Mouse (Mus musculus) gonadal fat pad, adult 2 months (tissue): ENCODE results near the gene Parp11. TPM values are rescaled to one million over a fixed set of nuclear protein-coding genes. Genes with fewer than 3 reads are reported as not detected.

Source experiments
- DNase-seq: peaks from one replicate; pipeline ENCODE4 v3.0.0-alpha.2; 2012; ENCODE audit warnings: low read depth
- polyA plus RNA-seq: library from polyadenylated mRNA; depleted of rRNA; stranded (reverse); fragments of >200 nt; gene quantifications from 2 replicates; pipeline ENCODE4 v1.2.3, GENCODE M21; 2012

Parp11 gene
- polyA plus RNA-seq, 1 experiment, result 13.3 TPM

DNA sequence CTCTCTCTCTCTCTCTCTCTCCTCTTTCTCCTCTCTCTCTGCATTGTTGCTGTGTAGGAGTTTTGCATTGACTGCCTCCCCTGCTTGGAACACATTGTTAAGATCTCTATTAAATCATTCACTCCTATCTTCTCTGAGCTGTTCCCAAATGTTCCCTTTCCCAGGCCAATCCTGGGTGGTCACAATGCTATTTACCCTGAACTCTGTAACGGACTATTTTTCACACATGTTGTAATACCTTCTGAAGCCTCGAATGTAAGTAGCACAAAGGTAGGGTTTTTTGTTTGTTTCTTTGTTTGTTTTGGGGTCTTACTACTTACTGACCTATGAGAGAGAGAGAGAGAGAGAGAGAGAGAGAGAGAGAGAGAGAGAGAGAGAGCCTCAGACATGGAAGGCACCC lies 2.2 kb downstream of the Parp11 start:
- DNase-seq, result no peak

DNA sequence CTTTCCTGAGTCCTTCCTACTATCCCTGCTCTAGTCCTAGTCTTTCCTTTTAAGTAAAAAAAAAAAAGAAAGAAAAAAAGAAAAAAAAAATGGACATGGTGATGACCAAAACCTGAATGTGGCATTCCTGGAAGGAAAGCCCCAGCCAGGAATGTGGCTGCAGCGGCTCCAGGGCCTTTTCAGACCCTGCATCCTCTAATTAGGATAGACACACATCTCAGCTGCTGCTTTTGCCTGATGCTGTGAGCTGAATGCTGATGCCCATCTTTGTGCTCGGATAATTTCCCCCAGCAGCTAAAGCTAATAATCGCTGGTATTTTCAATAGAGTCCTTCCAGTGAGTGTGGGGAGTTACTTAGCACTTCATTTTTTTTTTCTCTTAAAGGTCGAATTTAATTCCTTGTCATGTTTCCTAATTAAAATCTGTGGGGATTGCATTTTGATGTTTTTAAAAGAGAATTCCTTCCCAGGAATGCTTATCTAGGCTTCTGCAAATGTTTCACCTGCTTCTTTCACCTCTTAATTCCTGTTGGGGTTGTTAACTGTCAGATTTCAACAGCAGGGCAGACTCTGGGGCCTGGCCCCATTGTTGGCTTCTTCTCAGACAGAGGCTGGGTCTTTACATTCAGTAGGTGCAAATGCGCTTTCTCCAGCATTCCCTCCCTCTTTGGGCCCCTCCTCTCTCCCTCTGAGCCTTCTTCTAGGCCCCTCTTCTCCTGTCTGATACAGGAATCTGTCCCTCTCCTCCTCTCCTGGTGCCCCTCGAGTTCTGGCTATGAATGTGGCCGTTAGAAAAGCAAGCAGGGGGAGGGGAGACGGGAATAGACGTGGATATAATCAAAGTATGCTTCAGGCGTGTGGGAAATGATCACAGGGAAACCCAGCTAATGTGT lies 3.1 kb downstream of the Parp11 start:
- no peak for DNase-seq

DNA sequence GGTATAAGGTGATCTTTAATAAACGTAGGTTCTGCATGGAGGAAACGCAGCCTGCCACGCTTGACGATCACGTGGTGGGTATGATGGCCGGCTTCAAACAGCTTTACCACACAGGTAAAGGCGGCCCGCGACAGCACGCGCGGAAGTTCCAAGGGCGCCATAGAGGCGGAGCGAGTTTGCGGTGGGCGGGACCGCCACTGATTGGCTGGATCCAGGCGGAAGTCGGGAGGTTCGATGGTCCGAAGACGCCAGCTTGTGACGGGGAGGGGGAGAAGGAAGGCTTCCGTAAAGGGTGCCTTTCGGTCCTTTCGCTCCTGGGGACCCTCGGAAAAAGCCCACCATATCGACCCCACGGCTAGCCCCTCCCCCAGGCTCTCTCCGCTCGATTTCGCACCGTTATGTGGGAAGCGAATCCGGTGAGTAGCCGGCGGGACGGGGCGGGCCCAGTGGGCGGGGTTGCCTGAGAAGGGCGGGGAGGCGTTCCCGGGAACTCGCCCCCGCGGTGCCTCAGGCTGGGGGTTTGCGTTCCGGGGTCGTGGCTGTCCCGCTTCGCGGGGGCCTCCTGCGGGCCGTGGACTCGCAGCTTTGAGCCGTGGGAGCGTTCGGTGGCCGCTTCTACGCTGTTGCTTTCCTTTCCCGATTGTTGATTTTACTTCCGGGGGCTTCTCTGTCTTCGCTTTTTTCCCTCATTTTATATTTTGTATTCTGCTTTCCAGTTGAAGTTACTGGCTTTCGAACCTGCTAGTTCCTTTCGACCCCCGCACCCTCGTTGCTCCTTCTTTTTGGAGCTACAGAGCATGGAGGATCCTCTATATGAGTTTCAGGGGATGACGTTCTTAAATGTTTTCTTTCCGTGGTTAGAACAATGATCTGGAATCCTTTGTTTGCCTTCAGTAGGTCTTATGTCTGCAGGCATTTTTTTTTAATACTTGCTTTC lies 7.0 kb downstream of the Parp11 start:
- DNase-seq, result no peak

DNA sequence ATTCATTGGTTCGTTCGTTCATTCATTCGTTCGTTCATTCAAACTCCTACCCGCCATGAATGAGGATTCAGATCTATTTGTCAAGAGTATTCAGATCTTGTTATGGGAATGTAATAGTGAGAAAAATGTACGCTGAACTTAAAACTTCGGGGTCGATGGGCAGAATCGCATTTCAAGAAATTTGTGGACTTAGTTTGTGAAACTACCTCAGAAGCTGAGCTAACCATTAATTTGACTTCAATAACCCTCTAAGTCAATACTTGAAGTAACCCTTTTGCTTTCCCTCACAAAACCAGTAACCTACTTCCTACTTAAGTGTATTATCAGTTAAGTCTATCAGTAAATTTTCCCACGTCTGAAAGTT lies 7.7 kb downstream of the Parp11 start:
- DNase-seq, result no peak

DNA sequence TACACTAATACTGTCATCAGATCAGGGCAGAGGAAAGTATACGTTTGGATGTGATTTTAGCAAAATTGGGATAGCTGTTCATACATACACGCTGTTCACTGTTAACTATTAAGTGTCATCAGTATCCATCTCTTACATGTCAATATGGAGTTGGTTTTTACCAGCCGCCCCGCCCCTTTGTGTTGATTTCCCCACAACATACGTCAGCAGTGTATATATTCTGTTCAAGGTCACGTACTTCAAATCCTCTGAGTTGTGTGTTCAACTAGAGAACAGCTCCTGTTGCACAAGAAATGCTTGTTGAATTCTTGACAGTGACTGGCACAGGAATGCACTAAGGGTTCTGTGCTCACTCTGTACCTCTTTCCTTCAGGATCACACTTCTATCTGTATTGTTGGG lies 8.2 kb downstream of the Parp11 start:
- DNase-seq, result no peak

DNA sequence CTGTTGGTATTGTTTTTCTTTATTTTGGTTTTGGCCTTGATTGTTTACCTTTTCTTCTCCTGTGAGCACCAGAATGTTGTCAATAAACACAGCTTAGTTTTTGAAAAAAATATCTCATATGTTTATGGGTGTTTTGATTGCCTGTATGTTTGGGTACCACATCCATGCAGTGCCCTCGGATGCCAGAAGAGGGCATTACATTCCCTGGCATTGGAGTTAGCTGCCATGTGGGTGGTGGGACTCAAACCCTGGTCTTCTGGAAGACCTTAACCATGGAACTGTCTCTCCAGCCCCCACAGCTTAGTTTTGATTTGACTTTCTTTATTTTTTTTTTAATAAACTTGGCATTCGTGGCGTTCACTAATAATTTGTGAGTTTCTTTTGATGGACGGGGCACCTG lies 8.8 kb downstream of the Parp11 start:
- DNase-seq, result no peak

DNA sequence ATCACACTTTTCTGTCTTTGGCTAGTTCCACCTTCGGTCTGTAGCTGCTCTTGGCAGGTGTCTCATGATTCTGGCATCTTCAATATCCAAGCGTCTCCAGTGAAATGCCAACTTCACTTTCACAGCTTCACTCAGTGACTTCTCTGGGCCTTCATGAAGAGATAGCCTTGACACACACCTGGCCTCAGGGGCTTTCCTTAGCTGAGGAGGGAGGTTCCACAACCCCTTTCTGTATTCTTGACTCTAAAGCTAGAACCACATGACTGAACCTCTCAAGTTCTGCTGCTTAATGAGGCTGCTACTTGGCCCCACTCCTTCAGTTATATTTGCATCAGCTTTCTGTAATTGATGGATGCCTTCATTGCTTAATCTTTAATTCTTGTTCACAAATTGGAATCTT lies 10.1 kb downstream of the Parp11 start:
- no peak for DNase-seq

DNA sequence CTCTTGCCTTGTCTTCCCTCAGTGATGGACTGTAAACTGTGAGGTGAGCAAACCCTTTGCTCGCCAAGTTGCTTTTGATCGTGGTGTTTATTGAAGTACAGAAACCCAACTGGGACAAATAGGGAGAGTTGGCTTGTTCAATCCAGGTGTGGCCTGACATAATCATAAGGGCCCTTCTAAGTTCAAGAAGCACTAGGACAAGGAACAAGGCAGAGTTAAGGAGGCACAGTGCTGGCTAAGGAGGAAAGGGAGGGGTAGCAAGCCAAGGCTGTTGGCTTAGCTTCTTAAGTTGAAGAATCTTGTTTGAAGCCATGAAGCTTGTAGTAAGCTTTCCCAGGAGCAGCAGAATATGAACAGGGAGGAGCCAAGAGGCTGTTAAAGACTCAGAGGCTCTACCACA lies 13.1 kb downstream of the Parp11 start:
- DNase-seq, result no peak

DNA sequence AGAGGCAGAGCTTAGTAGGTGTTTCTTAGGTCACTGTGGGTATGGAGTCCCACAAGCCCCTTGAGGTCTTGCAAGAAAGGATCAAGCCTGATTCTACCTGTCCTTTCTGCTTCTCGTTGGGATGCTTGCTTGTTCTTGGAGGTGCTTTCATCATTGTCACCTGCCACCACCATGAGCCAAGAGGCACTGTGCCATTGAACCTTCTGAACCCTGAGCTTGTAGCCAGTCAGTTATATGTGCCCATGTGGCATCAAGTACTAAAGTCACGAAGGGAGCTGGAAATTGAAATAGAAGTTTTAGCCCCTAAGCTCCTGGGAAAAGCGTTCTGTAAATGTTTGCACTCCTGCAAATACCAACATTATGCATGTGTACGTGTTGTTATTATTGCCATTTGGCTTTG lies 14.9 kb downstream of the Parp11 start:
- no peak for DNase-seq

DNA sequence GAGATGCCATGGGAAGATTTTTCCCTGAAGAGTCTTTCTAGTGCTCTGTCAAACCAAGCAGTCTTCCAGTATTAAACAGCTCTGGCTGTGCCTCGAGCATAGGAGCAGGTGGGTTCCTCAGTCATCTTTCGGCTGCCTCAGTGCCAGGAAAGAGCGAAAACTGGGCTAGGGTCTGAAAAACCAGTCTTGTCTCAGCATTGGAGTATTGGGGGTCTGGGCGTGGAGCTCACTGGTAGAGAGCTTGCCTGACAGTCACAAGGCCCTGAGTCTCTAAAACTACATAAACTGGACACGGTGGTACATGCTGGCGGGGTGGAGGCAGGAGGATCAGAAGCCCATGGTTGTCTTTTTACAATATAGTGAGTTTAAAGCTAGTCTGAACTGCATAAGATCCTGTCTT lies 15.6 kb downstream of the Parp11 start:
- no peak for DNase-seq

DNA sequence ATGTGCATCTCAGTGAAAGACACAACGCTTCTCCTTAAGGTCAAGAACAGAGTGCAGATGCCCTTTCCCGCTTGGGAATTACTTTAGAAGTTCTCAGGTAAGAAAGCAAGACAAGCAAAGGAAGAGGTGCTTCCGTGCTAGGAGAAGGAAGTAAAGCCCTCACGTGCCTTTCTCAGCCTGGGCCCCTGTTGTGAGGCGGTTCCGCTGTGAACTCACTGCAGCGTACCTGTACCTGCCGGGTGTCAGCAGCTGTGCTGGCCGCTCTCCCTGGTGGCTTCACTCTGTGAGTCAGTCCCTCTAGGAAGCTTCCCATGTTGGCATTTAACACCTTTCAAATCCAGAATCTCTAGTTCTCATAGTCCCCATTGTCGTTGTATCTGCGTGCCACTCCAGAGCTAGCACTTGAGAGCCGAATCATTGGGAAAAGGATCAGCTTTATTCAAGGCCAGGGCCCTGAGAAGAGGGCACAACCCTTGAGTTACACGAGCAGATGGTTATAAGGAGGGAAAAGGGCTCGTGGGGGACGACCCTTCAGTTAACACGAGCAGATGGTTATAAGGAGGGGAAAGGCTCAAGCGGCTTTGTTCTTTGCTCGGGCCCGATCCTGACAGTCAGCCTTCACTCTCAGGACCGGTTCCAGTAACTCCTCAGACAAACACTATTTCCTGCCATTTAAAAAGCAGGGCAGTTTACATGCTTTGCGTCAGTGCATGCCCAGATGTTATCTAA lies 16.8 kb downstream of the Parp11 start:
- DNase-seq, result no peak

DNA sequence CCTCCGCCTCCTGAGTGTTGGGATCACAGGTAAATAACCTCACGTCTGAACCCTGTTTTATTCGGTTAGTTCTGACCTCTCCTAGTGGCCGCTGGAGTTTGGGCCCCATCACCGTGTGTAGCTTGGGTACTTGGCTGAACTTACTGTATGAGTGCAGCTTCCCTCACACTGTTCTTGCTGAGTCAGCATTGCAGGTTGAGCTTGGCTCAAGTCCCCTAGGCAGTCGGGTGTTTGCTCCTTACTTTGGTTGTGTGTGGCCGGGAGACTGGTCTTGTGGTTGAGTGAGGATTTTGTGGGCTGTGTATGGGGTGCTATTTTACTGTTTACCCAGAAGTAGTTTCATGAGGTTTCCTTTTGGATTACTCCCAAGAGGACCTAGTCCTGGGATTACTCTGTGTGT lies 17.9 kb downstream of the Parp11 start:
- no peak for DNase-seq

DNA sequence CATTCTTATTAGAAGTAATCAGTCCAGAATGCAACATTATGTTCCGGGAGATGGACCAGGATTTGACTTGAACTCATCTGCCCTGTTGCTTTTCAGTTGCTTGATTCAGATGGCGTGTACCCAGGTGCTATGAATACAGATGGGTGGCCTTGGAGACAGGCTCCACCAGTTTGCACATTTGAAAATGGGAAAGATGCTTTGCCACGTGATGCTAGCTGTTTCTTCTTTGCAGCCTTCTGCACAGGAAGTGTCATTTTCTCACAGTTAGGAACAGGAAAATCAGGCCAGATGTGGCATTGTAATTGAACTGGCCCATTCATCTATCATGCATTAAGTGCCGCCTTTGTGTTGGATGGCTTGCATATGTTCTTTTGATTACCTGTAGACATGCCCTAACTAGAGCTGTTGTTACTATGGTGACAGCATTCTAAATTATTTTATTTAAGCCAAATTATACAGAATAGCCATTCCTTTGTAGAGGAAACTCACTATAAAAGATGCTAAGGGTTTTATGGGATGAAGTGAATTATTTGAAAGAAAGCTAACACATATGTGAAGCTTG lies 20.2 kb downstream of the Parp11 start:
- DNase-seq, result no peak

DNA sequence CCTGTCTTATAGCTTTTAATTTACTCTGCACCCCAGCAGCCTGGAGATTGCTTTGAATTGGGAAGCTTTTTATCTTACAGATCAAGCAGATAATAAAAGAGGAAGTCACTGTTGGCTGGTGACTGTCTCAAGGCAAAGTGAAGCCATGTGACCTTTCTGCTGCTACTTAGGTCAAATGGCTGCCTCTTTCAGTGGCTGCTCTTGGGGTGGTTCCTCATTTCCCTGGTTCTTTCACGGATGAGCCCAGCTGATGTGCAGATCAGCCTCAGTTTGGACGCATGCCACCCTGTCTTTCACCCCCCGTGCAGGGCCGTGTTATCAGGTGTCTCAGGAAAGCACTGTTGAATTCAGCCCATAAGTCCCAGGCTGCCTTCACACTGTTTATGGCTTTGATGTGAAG lies 25.4 kb downstream of the Parp11 start:
- no peak for DNase-seq

DNA sequence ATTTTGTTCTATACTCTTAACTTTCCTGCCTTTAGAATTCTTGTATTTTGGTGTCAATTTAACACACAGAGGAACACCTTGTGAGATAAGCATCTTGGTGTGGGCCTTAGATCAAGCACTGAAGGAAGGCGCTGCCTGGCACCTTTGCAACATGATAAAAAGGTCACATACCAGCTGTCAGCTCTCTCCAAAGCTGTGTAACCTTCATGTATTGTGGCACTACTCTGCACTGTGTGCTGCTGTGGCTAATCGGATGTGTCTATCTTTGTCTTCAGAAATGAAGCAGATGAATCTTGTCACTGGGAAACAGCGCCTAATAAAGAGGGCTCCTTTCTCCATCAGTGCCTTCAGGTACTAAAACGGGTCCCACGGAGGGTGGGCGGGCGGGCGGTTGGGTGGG lies 27.3 kb downstream of the Parp11 start:
- DNase-seq, result no peak

DNA sequence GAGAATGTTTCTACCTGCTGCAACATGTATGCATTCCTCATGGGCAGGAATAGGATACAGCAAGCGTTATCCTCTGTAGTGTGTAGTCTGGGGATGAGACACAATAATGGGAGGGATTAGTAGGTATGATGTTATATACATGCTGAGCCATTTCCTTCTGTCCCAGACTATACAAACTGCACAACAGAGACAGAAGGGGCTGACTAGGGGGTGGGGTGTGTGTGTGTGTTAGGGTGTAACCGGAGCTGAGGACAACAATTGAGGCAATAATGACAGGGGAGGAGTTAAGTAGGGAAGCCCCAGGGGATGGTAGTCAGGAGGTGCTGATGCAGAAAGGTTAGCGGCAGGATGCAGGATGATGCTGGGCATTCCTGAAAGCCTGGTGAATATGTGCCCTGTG lies 28.6 kb downstream of the Parp11 start:
- DNase-seq, result no peak

DNA sequence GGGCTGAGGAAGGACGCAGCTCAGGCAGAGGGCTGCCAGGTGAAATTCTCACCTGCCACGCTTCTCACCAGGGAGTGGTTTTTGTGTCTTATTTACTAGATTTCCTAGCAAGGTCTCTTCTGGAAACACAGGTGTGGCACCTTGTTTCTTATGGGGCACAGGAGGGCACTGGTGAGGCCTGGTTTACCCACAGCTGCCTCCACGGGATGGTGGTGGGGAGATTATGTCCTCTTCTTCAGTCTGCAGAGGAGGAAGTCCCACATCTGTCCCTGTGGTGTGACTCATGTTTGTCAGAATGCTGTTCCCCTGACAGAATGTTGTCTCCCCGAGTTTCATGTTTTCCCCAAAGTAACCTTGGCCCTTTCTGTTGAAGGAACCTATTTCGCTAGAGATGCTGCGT lies 44.4 kb downstream of the Parp11 start:
- no peak for DNase-seq

DNA sequence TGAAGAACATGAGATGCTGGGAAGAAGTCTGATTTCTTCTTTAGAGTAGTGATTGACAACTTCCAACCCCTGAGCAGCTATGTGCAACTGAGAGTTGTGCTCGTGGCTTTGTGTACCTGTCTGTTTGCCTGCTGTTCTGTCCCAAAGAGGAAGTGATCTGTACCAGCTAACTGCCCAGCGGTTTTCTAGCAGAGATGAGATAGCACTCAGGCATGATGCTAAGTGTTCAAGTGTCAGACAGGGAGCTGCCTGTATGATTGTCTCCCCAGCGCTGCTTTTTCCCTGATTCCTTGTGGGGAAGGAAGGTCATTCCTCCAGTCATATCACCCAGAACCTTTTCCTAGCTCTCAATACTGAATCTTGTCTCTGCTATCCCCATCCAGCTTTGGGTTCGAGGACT lies 45.9 kb downstream of the Parp11 start:
- no peak for DNase-seq

DNA sequence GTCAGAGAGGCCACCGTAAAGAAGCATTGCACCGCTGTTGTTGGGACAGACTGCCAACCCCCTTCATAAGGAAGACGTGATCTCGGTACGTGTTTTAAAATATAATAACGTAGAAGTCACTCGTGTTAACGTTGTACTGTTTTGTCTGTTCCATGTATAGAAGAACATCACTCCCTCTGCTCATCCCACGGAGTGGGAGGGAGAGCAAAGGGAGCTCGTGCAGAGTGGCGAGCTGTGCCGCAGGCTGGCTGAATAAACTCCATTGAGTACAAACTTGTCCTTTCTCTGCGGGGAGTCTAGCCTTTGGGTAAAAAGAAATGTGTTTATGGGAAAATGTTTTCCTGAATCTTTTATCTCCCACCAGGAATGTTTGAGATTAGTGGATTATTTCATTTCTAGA lies 47.1 kb downstream of the Parp11 start:
- DNase-seq, result no peak

DNA sequence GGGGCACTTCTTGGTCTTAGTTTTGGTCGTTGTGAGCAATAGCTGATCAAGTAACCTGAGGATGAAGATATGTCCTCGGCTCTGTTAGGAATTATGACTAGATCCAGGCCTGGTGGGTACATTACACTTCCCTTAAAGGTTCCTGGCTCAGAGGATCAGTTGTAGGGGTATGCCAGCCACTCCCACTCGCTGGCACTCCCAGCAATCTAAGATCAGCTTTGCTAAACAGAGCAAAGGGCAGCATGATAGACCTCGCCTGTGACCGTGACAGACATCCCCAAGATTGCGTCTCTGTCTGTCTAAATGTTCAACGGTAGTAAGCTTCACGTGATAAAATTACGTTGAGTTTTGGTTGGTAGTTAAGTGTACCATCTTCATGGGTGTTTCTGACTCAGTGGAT lies 47.7 kb downstream of the Parp11 start:
- no peak for DNase-seq

DNA sequence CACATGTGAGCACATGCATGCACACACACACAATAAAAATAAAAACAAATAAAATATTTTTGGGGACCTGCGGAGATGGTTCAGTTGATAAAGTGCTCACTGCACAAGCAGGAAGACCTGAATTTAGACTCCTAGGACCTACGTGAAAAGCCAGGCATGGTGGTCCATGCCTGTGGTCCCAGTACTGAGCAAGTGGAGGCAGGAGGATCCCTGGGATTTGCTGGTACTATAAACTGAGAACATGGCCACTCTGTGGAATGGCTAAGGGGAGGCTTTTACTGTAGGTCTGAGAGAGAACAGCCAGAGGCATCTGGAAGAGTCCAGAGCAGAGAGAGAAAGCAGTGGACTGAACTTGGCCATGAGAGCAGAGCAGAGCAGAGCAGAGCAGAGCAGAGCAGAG lies 48.6 kb downstream of the Parp11 start:
- DNase-seq, result no peak

DNA sequence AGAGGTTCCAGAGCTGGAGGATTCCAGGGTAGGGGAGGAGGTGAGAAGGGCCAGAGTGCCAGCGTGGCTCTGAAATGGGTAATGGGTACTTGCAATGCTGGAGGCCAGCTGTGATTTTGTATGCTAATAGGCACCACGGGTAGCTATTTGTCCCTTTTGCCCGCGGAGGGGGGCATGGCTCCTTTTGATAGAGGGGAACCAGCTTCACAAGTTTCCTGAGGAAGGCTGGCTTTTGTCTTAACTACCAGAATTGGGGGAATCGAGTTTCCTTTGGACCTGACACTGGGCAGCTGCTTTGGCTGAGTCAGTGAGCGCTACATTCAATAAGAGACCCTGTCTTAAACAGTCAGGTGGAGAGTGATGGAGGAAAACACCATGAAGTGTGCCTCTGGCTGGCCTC lies 49.2 kb downstream of the Parp11 start:
- DNase-seq, result no peak
